Mouse (Mus musculus) forebrain, embryonic 11.5 days (tissue): ENCODE data around the gene Dtx3l. TPM values are rescaled to one million over a fixed set of nuclear protein-coding genes. Genes with fewer than 3 reads are reported as not detected.
"Not testable (repeated sequence)": the region's sequence is repeated elsewhere in the genome, so short reads cannot be mapped to it uniquely, and the experiment has no call there.

ENCODE experiments used
- ATAC-seq: fragments of 200-750 bp; cut with Nextera tagmentation; replicated peaks from 2 replicates; pipeline ENCODE4 v1.8.0; 2017; ENCODE audit warnings: moderate TSS enrichment; ENCODE audit not compliant: low FRiP score
- DNase-seq: peaks from one replicate; pipeline ENCODE4 v3.0.0-alpha.2; 2017; ENCODE audit warnings: low spot score
- H3K27ac ChIP-seq: fragments of 300-500 bp; sonication (generic); 2 replicates; pipeline ENCODE4 v1.5.1; 2014; ENCODE audit warnings: low read depth, low read length
- H3K27me3 ChIP-seq: fragments of 300-500 bp; sonication (generic); 2 replicates; pipeline ENCODE4 v1.6.1; 2014; ENCODE audit warnings: mild to moderate bottlenecking, low read length, mixed read lengths; ENCODE audit not compliant: control insufficient read depth, insufficient read depth
- H3K36me3 ChIP-seq: fragments of 300-500 bp; sonication (generic); 2 replicates; pipeline ENCODE4 v1.6.1; 2014; ENCODE audit warnings: mild to moderate bottlenecking, low read length, moderate library complexity, mixed read lengths; ENCODE audit not compliant: control insufficient read depth, insufficient read depth
- H3K4me1 ChIP-seq: fragments of 300-500 bp; sonication (generic); replicated peaks from 2 replicates; pipeline ENCODE4 v1.6.1; 2014; ENCODE audit warnings: low read length, mixed read lengths; ENCODE audit not compliant: control insufficient read depth, insufficient read depth
- H3K4me2 ChIP-seq: fragments of 300-500 bp; sonication (generic); 2 replicates; pipeline ENCODE4 v1.6.1; 2014; ENCODE audit warnings: low read depth, mild to moderate bottlenecking, low read length, moderate library complexity, mixed read lengths; ENCODE audit not compliant: severe bottlenecking
- H3K4me3 ChIP-seq: fragments of 300-500 bp; sonication (generic); 2 replicates; pipeline ENCODE4 v1.5.1; 2014; ENCODE audit warnings: low read depth, low read length
- H3K9ac ChIP-seq: fragments of 300-500 bp; sonication (generic); 2 replicates; pipeline ENCODE4 v1.6.1; 2014; ENCODE audit warnings: low read length
- H3K9me3 ChIP-seq: fragments of 300-500 bp; sonication (generic); 2 replicates; pipeline ENCODE4 v1.6.1; 2016; ENCODE audit warnings: low read length, mixed read lengths; ENCODE audit not compliant: control insufficient read depth
- WGBS: fragments of 180-500 bp; shearing (Covaris S2); extraction: QIAGEN DNeasy Blood & Tissue Kit; methylation state at CpG from one replicate; pipeline ENCODE4 v1.1.7; 2014; 5-methylcytosine and 5-hydroxymethylcytosine counted together
- polyA plus RNA-seq: library from polyadenylated mRNA; unstranded; fragments of >200 nt; fragmentation: Nextera tagmentation; extraction: Ambion mirVana; gene quantifications from 2 replicates; pipeline ENCODE4 v1.2.1, GENCODE M21; 2014

Dtx3l gene
- polyA plus RNA-seq, 1 experiment from 2014 or later = 5.7 TPM

DNA sequence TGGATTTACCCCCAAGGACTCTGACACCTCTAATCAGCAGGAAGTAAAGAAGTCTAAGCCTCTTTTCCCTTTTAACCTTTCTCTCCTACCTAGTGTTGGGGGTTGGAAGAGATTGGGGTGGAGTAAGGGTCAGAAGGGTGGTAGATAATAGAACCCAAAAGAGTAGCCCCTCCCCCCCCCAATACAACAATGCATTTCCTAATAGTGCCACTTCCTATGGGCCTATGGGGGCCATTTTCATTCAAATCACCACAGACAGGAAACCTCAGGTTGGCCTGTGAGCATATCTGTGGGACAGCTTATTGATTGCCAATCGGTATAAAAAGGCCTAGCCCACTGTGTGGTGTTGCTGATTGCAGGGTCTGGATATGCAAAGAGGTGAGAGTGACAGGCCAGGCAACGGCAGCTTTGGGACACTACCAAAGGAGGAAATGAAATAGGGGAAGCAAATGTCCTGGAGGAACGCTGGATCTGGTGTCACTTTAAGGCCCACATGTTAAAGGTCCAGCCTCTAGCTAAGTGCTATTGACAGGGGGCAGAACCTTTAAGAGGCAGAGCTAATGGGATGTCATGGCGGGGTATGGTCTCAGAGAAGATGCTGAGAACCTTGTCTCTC lies 34.7 kb downstream of the Dtx3l start:
- Histone ChIP-seq H3K4me3 (no peak overlapping the region), H3K9ac (no peak overlapping the region), H3K4me2 (no peak overlapping the region), H3K27me3 (no peaks in the 10 kb centered on the region), H3K4me1 (no peaks in the 10 kb centered on the region), H3K9me3 (no peaks in the 10 kb centered on the region), H3K27ac (no peak overlapping the region), H3K36me3 (no peaks in the 10 kb centered on the region)
- WGBS = 72% methylated on average over 4 of the region's 4 CpGs
- DNase-seq = no peak
- ATAC-seq = no peak

DNA sequence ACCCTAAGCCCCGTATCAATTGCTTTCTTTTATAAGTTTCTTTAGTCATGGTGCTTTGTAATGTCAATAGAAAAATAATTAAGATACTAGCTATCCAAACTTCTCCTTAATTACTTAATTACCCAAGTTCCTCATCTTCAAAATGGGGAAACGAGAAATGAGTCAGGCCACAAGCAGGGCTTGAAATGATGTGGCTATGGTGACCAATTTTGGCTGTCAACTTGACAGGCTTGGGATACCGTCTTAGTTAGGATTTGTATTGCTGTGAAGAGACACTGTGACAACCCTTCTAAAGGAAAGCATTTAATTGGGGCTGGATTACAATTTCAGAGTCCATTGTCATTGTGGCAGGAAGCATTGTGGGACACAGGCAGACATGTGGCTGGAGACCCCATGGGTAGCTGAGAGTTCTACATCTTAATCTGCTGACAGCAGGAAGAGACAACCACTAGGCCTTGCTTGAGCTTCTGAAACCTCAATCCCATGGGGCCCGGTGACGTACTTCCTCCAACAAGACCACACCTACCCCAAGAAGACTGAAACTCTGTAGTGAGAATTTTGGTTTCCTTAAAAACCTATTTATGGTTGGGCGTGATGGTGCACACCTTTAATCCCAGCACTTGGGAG lies 35.8 kb downstream of the Dtx3l start:
- ATAC-seq (no peak), DNase-seq (no peak)
- no peak overlapping the region for H3K9ac ChIP-seq
- WGBS = 86% methylated on average over 6 of the region's 6 CpGs
- no peaks in the 10 kb centered on the region for H3K4me1 ChIP-seq
- H3K4me3 ChIP-seq = no peak overlapping the region
- H3K36me3 ChIP-seq = no peaks in the 10 kb centered on the region
- no peak overlapping the region for H3K27ac ChIP-seq
- no peak overlapping the region for H3K4me2 ChIP-seq
- no peaks in the 10 kb centered on the region for H3K9me3 ChIP-seq
- no peaks in the 10 kb centered on the region for H3K27me3 ChIP-seq

DNA sequence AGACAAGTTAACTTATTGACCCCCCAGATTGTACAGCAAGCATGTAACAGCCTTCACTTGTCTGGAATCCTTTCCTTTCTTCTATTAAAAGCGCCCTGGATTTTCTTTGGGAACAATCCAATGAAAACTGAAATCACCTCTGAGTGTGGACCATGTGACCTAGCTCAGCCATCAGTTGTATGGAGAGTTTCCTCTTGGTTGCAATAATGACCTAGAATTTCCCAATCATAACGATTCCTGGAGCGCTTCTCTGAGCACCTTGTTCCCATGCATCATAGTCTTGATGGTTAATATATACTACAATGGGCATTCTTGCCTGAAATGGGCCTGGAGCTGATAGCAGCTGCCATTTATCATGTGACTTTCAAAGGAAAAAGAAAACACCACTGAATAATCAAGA lies 38.4 kb downstream of the Dtx3l start:
- Histone ChIP-seq H3K27me3 (no peaks in the 10 kb centered on the region), H3K4me3 (no peak overlapping the region), H3K4me1 (no peaks in the 10 kb centered on the region), H3K27ac (no peak overlapping the region), H3K36me3 (no peaks in the 10 kb centered on the region), H3K4me2 (no peak overlapping the region), H3K9me3 (no peaks in the 10 kb centered on the region), H3K9ac (no peak overlapping the region)
- DNase-seq (no peak), ATAC-seq (no peak)
- 92% methylated on average over 3 of the region's 3 CpGs for WGBS

DNA sequence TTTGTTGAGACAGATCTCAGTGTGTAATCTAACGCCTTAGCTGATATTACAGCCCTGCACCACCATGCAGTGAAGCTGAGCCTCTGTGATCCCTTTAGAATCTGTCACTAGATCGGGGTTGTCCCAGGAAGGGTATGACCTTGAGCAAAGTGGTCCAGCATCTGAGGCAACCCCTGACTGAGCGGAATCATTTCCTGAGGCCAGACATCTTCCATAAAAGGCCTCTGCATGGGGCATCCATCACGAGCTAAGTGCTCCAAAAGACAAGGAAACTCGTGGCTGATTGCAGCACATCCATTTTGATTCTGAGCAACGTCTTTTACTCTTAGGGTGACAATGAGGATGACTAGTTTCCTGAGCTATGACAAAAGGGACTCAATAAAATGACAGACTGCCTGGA lies 44.0 kb downstream of the Dtx3l start:
- H3K9ac ChIP-seq = no peak overlapping the region
- H3K36me3 ChIP-seq = no peaks in the 10 kb centered on the region
- WGBS = 79% methylated on average over 6 of the region's 6 CpGs
- DNase-seq (no peak), ATAC-seq (no peak)
- no peak overlapping the region for H3K4me3 ChIP-seq
- H3K27ac ChIP-seq = no peak overlapping the region
- no peaks in the 10 kb centered on the region for H3K27me3 ChIP-seq
- no peaks in the 10 kb centered on the region for H3K9me3 ChIP-seq
- no peaks in the 10 kb centered on the region for H3K4me1 ChIP-seq
- H3K4me2 ChIP-seq = no peak overlapping the region

DNA sequence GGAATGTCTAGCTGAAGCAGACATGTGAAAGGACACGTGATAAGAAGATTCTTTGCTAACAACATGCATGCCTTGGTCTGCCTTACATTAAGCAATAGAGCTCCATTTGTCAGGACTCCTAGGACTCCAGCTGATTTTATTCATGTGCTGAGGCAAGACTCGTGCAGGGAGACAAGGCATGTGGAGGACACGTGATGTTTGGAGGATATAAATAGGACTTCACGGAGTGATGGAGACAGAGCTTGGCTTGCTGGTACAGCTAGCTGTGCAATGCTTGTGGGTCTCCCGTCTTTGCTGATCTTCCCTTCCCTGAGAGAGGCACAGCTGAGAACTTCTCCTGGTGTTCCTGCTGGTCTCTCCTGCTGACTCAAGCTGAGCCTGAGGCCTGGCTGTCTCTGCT lies 47.3 kb downstream of the Dtx3l start:
- H3K4me2 ChIP-seq, ATAC-seq, H3K4me3 ChIP-seq, H3K9me3 ChIP-seq, H3K9ac ChIP-seq, H3K4me1 ChIP-seq, H3K36me3 ChIP-seq, H3K27ac ChIP-seq, DNase-seq, H3K27me3 ChIP-seq: not testable (repeated sequence)
- 80% methylated on average over 5 of the region's 5 CpGs for WGBS

DNA sequence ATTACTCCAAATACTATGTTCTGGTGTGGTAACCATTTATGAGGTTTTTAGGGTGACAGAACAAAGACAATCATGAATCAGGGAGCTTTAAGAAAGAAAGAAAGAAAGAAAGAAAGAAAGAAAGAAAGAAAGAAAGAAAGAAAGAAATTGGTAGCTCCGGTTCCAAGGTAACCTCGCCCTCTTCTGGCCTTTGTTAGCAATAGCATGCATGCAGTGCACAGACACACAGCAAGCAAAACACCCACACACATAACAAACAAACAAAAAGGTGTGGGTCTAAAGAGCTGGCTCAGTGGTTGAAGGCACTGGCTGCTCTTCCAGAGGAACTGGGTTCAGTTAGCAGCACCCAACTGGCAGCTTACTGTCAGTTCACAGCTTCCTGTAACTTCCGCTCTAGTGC lies 48.3 kb downstream of the Dtx3l start:
- Histone ChIP-seq H3K9ac (no peak overlapping the region), H3K4me2 (no peak overlapping the region), H3K27ac (no peak overlapping the region), H3K9me3 (no peaks in the 10 kb centered on the region), H3K27me3 (no peaks in the 10 kb centered on the region), H3K36me3 (no peaks in the 10 kb centered on the region), H3K4me3 (no peak overlapping the region), H3K4me1 (no peaks in the 10 kb centered on the region)
- DNase-seq = no peak
- no peak for ATAC-seq
- 82% methylated on average over 3 of the region's 3 CpGs for WGBS

DNA sequence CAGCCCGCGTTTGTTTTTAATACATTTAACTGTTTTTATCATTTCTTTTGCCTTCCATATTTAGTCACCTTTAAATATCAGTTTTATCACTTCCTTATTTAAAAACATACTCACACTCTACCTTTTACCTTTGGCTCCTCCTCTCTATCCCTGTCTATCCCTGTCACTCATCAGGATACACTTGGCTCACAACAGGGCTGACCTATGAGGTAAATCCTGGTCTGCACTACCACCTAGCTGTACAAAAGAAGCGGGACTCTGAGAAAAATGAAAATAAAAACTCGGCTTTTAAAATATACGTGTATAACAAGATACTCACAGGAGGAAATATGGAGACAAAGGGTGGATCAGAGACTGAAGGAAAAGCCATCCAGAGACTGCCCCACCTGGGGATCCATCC lies 50.0 kb downstream of the Dtx3l start:
- no peaks in the 10 kb centered on the region for H3K4me1 ChIP-seq
- H3K4me2 ChIP-seq = no peak overlapping the region
- H3K36me3 ChIP-seq = no peaks in the 10 kb centered on the region
- H3K27ac ChIP-seq = no peak overlapping the region
- no peak overlapping the region for H3K9ac ChIP-seq
- H3K27me3 ChIP-seq = no peaks in the 10 kb centered on the region
- no peaks in the 10 kb centered on the region for H3K9me3 ChIP-seq
- DNase-seq (no peak), ATAC-seq (no peak)
- H3K4me3 ChIP-seq = no peak overlapping the region
- WGBS = 89% methylated on average over 5 of the region's 5 CpGs

DNA sequence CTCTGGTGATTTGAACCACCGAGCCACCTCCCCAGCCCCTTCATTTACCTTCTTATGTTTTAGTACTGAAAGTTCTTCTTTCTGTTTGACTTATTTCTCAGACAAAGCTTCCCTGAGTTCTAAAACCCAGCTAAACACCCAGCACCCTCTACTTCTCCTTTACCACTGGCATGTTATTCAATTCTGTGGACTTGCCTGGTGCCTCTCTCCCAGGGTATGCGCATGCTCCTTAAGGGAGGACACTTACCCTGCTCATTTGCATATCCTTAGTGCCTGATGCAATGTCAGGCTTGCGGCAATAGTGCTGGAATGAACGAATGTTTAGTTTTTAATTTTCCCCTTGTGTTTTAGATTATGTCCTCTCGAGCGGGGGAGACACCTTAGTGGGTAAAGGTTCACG lies 50.8 kb downstream of the Dtx3l start:
- Histone ChIP-seq H3K27me3 (no peaks in the 10 kb centered on the region), H3K36me3 (no peaks in the 10 kb centered on the region), H3K9me3 (no peaks in the 10 kb centered on the region), H3K9ac (no peak overlapping the region), H3K27ac (no peak overlapping the region), H3K4me2 (no peak overlapping the region), H3K4me3 (no peak overlapping the region), H3K4me1 (no peaks in the 10 kb centered on the region)
- ATAC-seq (no peak), DNase-seq (no peak)
- 81% methylated on average over 7 of the region's 7 CpGs for WGBS
